Mouse (Mus musculus) limb, embryonic 15.5 days (tissue): ENCODE data around the gene Rhoc. TPM values are rescaled to one million over a fixed set of nuclear protein-coding genes. Genes with fewer than 3 reads are reported as not detected.
"Not testable (repeated sequence)": the region's sequence is repeated elsewhere in the genome, so short reads cannot be mapped to it uniquely, and the experiment has no call there.

Source experiments
- ATAC-seq: fragments of 200-750 bp; cut with Nextera tagmentation; 2 replicates; pipeline ENCODE4 v1.8.0; 2017; ENCODE audit warnings: low read depth, moderate TSS enrichment; ENCODE audit not compliant: insufficient number of reproducible peaks, low FRiP score, low TSS enrichment
- H3K27ac ChIP-seq: fragments of 300-500 bp; sonication (generic); 2 replicates; pipeline ENCODE4 v1.5.1; 2015; ENCODE audit warnings: moderate library complexity, mild to moderate bottlenecking, inconsistent platforms
- H3K27me3 ChIP-seq: fragments of 300-500 bp; sonication (generic); 2 replicates; pipeline ENCODE4 v1.6.1; 2015; ENCODE audit warnings: inconsistent platforms
- H3K36me3 ChIP-seq: fragments of 300-500 bp; sonication (generic); 2 replicates; pipeline ENCODE4 v1.6.1; 2015; ENCODE audit warnings: inconsistent platforms
- H3K4me1 ChIP-seq: fragments of 300-500 bp; sonication (generic); 2 replicates; pipeline ENCODE4 v1.6.1; 2015; ENCODE audit warnings: inconsistent platforms
- H3K4me2 ChIP-seq: fragments of 300-500 bp; sonication (generic); 2 replicates; pipeline ENCODE4 v1.6.1; 2015; ENCODE audit warnings: mild to moderate bottlenecking, inconsistent platforms
- H3K4me3 ChIP-seq: fragments of 300-500 bp; sonication (generic); 2 replicates; pipeline ENCODE4 v1.5.1; 2015; ENCODE audit warnings: mild to moderate bottlenecking, inconsistent platforms
- H3K9ac ChIP-seq: fragments of 300-500 bp; sonication (generic); 2 replicates; pipeline ENCODE4 v1.6.1; 2015; ENCODE audit warnings: inconsistent platforms
- H3K9me3 ChIP-seq: fragments of 300-500 bp; sonication (generic); 2 replicates; pipeline ENCODE4 v1.6.1; 2016; ENCODE audit warnings: inconsistent platforms
- WGBS: fragments of 180-500 bp; shearing (Covaris S2); methylation state at CpG from one replicate; pipeline ENCODE4 v1.1.7; 2015; 5-methylcytosine and 5-hydroxymethylcytosine counted together
- polyA plus RNA-seq: library from polyadenylated mRNA; unstranded; fragments of >200 nt; fragmentation: Nextera tagmentation; extraction: Ambion mirVana; gene quantifications from 2 replicates; pipeline ENCODE4 v1.2.1, GENCODE M21; 2015

Rhoc gene
- 193 and 202 TPM in 2 replicates for polyA plus RNA-seq

GRCm38 (mm10) chr3:104788075-104788474 lies at the start of gene Rhoc:
Gene Rhoc (plus strand): TSS chr3:104788375.
- Histone ChIP-seq H3K9me3 (no peaks in the 10 kb centered on the region), H3K27me3 (peaks cover 20% of the 10 kb centered on the region), H3K27ac (peak within 1 kb of the TSS; percentile 89), H3K4me2 (peak within 1 kb of the TSS; percentile 72), H3K9ac (peak within 1 kb of the TSS; percentile 64), H3K4me3 (peak within 1 kb of the TSS; percentile 75), H3K4me1 (peaks cover 38% of the 10 kb centered on the region), H3K36me3 (peaks cover 12% of the 10 kb centered on the region)
- 21% methylated on average over 3 of the region's 3 CpGs for WGBS
- ATAC-seq = no peak

- H3K27me3 ChIP-seq = no peaks in the 10 kb centered on the region
- no peak overlapping the region for H3K4me2 ChIP-seq
- H3K4me1 ChIP-seq = no peaks in the 10 kb centered on the region
- no peaks in the 10 kb centered on the region for H3K36me3 ChIP-seq
- no peak overlapping the region for H3K9ac ChIP-seq
- H3K4me3 ChIP-seq = no peak overlapping the region
- no peak overlapping the region for H3K27ac ChIP-seq
- 89% methylated on average over 3 of the region's 3 CpGs for WGBS
- no peak for ATAC-seq
- H3K9me3 ChIP-seq = no peaks in the 10 kb centered on the region
Observed at GRCm38 (mm10) chr3:104741954-104742353, 46.2 kb upstream of the Rhoc start.

GRCm38 (mm10) chr3:104743161-104743560 lies 45.0 kb upstream of the Rhoc start:
- H3K4me2 ChIP-seq = no peak overlapping the region
- H3K27me3 ChIP-seq = no peaks in the 10 kb centered on the region
- H3K4me3 ChIP-seq = no peak overlapping the region
- no peak overlapping the region for H3K27ac ChIP-seq
- no peaks in the 10 kb centered on the region for H3K4me1 ChIP-seq
- 33% methylated on average over 1 of the region's 1 CpGs for WGBS
- no peak for ATAC-seq
- no peak overlapping the region for H3K9ac ChIP-seq
- H3K36me3 ChIP-seq = no peaks in the 10 kb centered on the region
- no peaks in the 10 kb centered on the region for H3K9me3 ChIP-seq

GRCm38 (mm10) chr3:104743864-104744263 lies 44.3 kb upstream of the Rhoc start:
- Histone ChIP-seq H3K27ac (no peak overlapping the region), H3K9ac (no peak overlapping the region), H3K9me3 (no peaks in the 10 kb centered on the region), H3K36me3 (no peaks in the 10 kb centered on the region), H3K4me2 (no peak overlapping the region), H3K4me1 (no peaks in the 10 kb centered on the region), H3K4me3 (no peak overlapping the region), H3K27me3 (no peaks in the 10 kb centered on the region)
- 69% methylated on average over 1 of the region's 1 CpGs for WGBS
- no peak for ATAC-seq

- H3K9me3 ChIP-seq, H3K36me3 ChIP-seq, H3K27ac ChIP-seq, H3K4me1 ChIP-seq, ATAC-seq, H3K4me3 ChIP-seq, H3K27me3 ChIP-seq, H3K9ac ChIP-seq, H3K4me2 ChIP-seq: not testable (repeated sequence)
- WGBS = 18% methylated on average over 24 of the region's 25 CpGs
Observed at GRCm38 (mm10) chr3:104752845-104753244, 35.3 kb upstream of the Rhoc start.

GRCm38 (mm10) chr3:104758406-104758805 lies 29.8 kb upstream of the Rhoc start:
- no peaks in the 10 kb centered on the region for H3K9me3 ChIP-seq
- 2% methylated on average over 27 of the region's 27 CpGs for WGBS
- ATAC-seq = peak; percentile 81
- no peak overlapping the region for H3K27ac ChIP-seq
- no peak overlapping the region for H3K9ac ChIP-seq
- no peaks in the 10 kb centered on the region for H3K36me3 ChIP-seq
- H3K27me3 ChIP-seq = no peaks in the 10 kb centered on the region
- peak overlapping the region; percentile 56 for H3K4me2 ChIP-seq
- H3K4me3 ChIP-seq = peak overlapping the region; percentile 32
- peaks cover 4% of the 10 kb centered on the region for H3K4me1 ChIP-seq

GRCm38 (mm10) chr3:104758869-104759268 lies 29.3 kb upstream of the Rhoc start:
- 20% methylated on average over 5 of the region's 5 CpGs for WGBS
- Histone ChIP-seq H3K4me2 (peak overlapping the region; percentile 56), H3K36me3 (no peaks in the 10 kb centered on the region), H3K9ac (no peak overlapping the region), H3K4me1 (peaks cover 4% of the 10 kb centered on the region), H3K27me3 (no peaks in the 10 kb centered on the region), H3K4me3 (peak overlapping the region; percentile 32), H3K27ac (no peak overlapping the region), H3K9me3 (no peaks in the 10 kb centered on the region)
- no peak for ATAC-seq

GRCm38 (mm10) chr3:104762103-104762863 lies 25.9 kb upstream of the Rhoc start:
- not testable (repeated sequence) for H3K4me3 ChIP-seq

GRCm38 (mm10) chr3:104765021-104765420 lies 23.2 kb upstream of the Rhoc start:
- no peak overlapping the region for H3K4me3 ChIP-seq
- H3K4me2 ChIP-seq = no peak overlapping the region
- H3K27me3 ChIP-seq = no peaks in the 10 kb centered on the region
- no peak overlapping the region for H3K9ac ChIP-seq
- WGBS = 22% methylated on average over 4 of the region's 4 CpGs
- H3K27ac ChIP-seq = no peak overlapping the region
- ATAC-seq = no peak
- H3K9me3 ChIP-seq = no peaks in the 10 kb centered on the region
- no peaks in the 10 kb centered on the region for H3K4me1 ChIP-seq
- H3K36me3 ChIP-seq = no peaks in the 10 kb centered on the region

More at GRCm38 (mm10) chr3:104762103-104762863, 25.9 kb upstream of the Rhoc start:
- 42% methylated on average over 20 of the region's 20 CpGs for WGBS
- not testable (repeated sequence) for H3K9ac ChIP-seq, H3K27me3 ChIP-seq, H3K4me1 ChIP-seq, ATAC-seq, H3K9me3 ChIP-seq, H3K27ac ChIP-seq, H3K36me3 ChIP-seq, H3K4me2 ChIP-seq

GRCm38 (mm10) chr3:104767141-104767540 lies 21.0 kb upstream of the Rhoc start:
- 62% methylated on average over 2 of the region's 2 CpGs for WGBS

GRCm38 (mm10) chr3:104767716-104768115 lies 20.5 kb upstream of the Rhoc start:
- Histone ChIP-seq H3K9ac (no peak overlapping the region), H3K36me3 (no peaks in the 10 kb centered on the region), H3K4me1 (peaks cover 11% of the 10 kb centered on the region), H3K9me3 (no peaks in the 10 kb centered on the region), H3K4me3 (no peak overlapping the region), H3K27ac (no peak overlapping the region), H3K4me2 (no peak overlapping the region), H3K27me3 (no peaks in the 10 kb centered on the region)
- ATAC-seq = no peak
- 86% methylated on average over 4 of the region's 4 CpGs for WGBS

More at GRCm38 (mm10) chr3:104767141-104767540, 21.0 kb upstream of the Rhoc start:
- no peaks in the 10 kb centered on the region for H3K9me3 ChIP-seq
- H3K9ac ChIP-seq = no peak overlapping the region
- no peaks in the 10 kb centered on the region for H3K36me3 ChIP-seq
- peaks cover 11% of the 10 kb centered on the region for H3K4me1 ChIP-seq
- H3K27me3 ChIP-seq = no peaks in the 10 kb centered on the region
- H3K27ac ChIP-seq = no peak overlapping the region
- H3K4me2 ChIP-seq = no peak overlapping the region
- no peak for ATAC-seq
- no peak overlapping the region for H3K4me3 ChIP-seq

GRCm38 (mm10) chr3:104769135-104769534 lies 19.0 kb upstream of the Rhoc start:
- H3K9me3 ChIP-seq = no peaks in the 10 kb centered on the region
- no peaks in the 10 kb centered on the region for H3K36me3 ChIP-seq
- WGBS = 67% methylated on average over 3 of the region's 3 CpGs
- H3K27me3 ChIP-seq = no peaks in the 10 kb centered on the region
- no peak overlapping the region for H3K27ac ChIP-seq
- no peak overlapping the region for H3K4me2 ChIP-seq
- no peak for ATAC-seq
- H3K4me1 ChIP-seq = peaks cover 14% of the 10 kb centered on the region
- H3K9ac ChIP-seq = no peak overlapping the region
- H3K4me3 ChIP-seq = no peak overlapping the region
